Comparison of ENCODE assay signal across 8 mouse cellular contexts in genomic region chr14:20938424-20938823, GRCm38 (mm10). TPM values are rescaled to one million over a fixed set of nuclear protein-coding genes. Genes with fewer than 3 reads are reported as not detected.
A peak's percentile ranks its signal among the peaks of the same experiment; 100 is the strongest.
DNase-seq lines count a peak whose midpoint lies in the region; ATAC-seq and TF ChIP-seq lines count a peak whose summit lies in the region.

No protein-coding gene starts in this region.

- no peak overlapping the region; the same call in 1 of the 2 replicates for H3K4me3 ChIP-seq in heart, adult 2 months
- no peak overlapping the region; the same call in 1 of the 2 replicates for H3K4me3 ChIP-seq in liver, embryonic 12.5 days

- WGBS in heart, adult 2 months, result 9% methylated on average over 2 of the region's 2 CpGs
- WGBS in liver, embryonic 12.5 days (ENCODE audit: insufficient replicate concordance), result 10% methylated on average over 2 of the region's 2 CpGs

- intact Hi-C loops in heart, adult 2 months (cut with DNase I), result no loop called here
- intact Hi-C loops in heart, postnatal 14 days (cut with DNase I), result no loop called here
- intact Hi-C loops in left cerebral cortex, postnatal 36 days (cut with DNase I), result loop anchor here (5.0 kb wide), 1 partner anchor 34 kb away; no protein-coding TSS in a partner anchor

- peaks cover 53% of the 10 kb centered on the region for H3K36me3 ChIP-seq in heart, adult 2 months (ENCODE audit: control insufficient read depth, insufficient read depth, low read length)
- H3K36me3 ChIP-seq in liver, embryonic 12.5 days, result no peaks in the 10 kb centered on the region

- no peaks in the 10 kb centered on the region for H3K9me3 ChIP-seq in liver, embryonic 12.5 days (replicated peaks)

- no peak for TF ChIP-seq POLR2A in heart, adult 2 months (IDR thresholded peaks at IDR 0.05; ENCODE audit: insufficient read depth, low read depth, low read length)
- no peak for TF ChIP-seq POLR2A in brain, embryonic 14.5 days (IDR thresholded peaks at IDR 0.05; ENCODE audit: borderline replicate concordance, extremely low read depth, insufficient read depth, insufficient read length, poor library complexity, severe bottlenecking)

- no peak for TF ChIP-seq EP300 in heart, adult 2 months (IDR thresholded peaks at IDR 0.05; ENCODE audit: insufficient read depth, low read depth, low read length)

- H3K27me3 ChIP-seq in heart, adult 2 months (ENCODE audit: control insufficient read depth, insufficient read depth, low read length), result no peaks in the 10 kb centered on the region
- no peaks in the 10 kb centered on the region for H3K27me3 ChIP-seq in liver, embryonic 12.5 days (replicated peaks)

- ATAC-seq in liver, embryonic 12.5 days, result peak; percentile 82

- H3K4me2 ChIP-seq in liver, embryonic 12.5 days, result peak overlapping the region; percentile 49

- no peak for TF ChIP-seq CTCF in heart, adult 2 months (IDR thresholded peaks at IDR 0.05)
- TF ChIP-seq CTCF in brain, embryonic 14.5 days (IDR thresholded peaks at IDR 0.05; ENCODE audit: borderline replicate concordance, extremely low read depth, insufficient read depth, insufficient read length), result no peak

- DNase-seq in heart, adult 2 months, result no peak
- no peak for DNase-seq in heart, postnatal 14 days
- peak; percentile 62 for DNase-seq in 3T3-L1 (ENCODE audit: low read depth, low spot score)
- peak; percentile 23 for DNase-seq in brain, embryonic 14.5 days (ENCODE audit: low read depth)
- DNase-seq in kidney, postnatal 14 days, result no peak
- DNase-seq in cerebellum, postnatal 4 days (ENCODE audit: low spot score in 2 of 2), result no peak
- DNase-seq in left cerebral cortex, postnatal 36 days (ENCODE audit: low spot score in 2 of 2), result no peak

- H3K4me1 ChIP-seq in heart, adult 2 months (ENCODE audit: control insufficient read depth, insufficient read depth, low read length), result peaks cover 15% of the 10 kb centered on the region
- H3K4me1 ChIP-seq in liver, embryonic 12.5 days, result peaks cover 75% of the 10 kb centered on the region

- H3K79me2 ChIP-seq in heart, adult 2 months (replicated peaks; ENCODE audit: control insufficient read depth, insufficient read depth, low read length), result peaks cover 10% of the 10 kb centered on the region

- H3K27ac ChIP-seq in heart, adult 2 months, result peak overlapping the region; percentile 60
- H3K27ac ChIP-seq in liver, embryonic 12.5 days, result peak overlapping the region; percentile 78

- H3K9ac ChIP-seq in heart, adult 2 months (ENCODE audit: low read depth, low read length), result no peak overlapping the region
- H3K9ac ChIP-seq in liver, embryonic 12.5 days, result peak overlapping the region; percentile 23; the same call in 1 of the 2 replicates

RNA-seq across cellular contexts. Expression of gene Vcl, which starts 9.2 kb away (rescaled TPM):
- 100 to 1,000 TPM; 102 to 103 TPM for total RNA-seq in heart, adult 2 months (2021)
- 62.4 and 117 TPM in 2 replicates for polyA plus RNA-seq in heart, adult 2 months (2012; rRNA removed)
- total RNA-seq in heart, postnatal 14 days (2021), result 100 to 1,000 TPM; 132 to 149 TPM
- 18.0 and 24.4 TPM in 2 replicates for polyA plus RNA-seq in brain, embryonic 14.5 days (2012; rRNA removed)
- 36.0 and 37.7 TPM in 2 replicates for polyA plus RNA-seq in liver, embryonic 12.5 days (2016; fragmentation: Nextera tagmentation; extraction: Ambion mirVana)
- 10 to 100 TPM; 20.5 to 26.3 TPM for total RNA-seq in left cerebral cortex, postnatal 36 days (2021)

Comparison
In these comparisons a context has a peak if more than half of its experiments do, and no peak if none do; other contexts are left out.
1. DNase-seq: peak in 3T3-L1 (single experiment) and brain, embryonic 14.5 days (single experiment); none in heart, adult 2 months (0 of 2), heart, postnatal 14 days (0 of 2), kidney, postnatal 14 days (single experiment), cerebellum, postnatal 4 days (0 of 2) and left cerebral cortex, postnatal 36 days (0 of 2).